Mouse (Mus musculus): ENCODE data around the gene Mmp12. TPM values are rescaled to one million over a fixed set of nuclear protein-coding genes. Genes with fewer than 3 reads are reported as not detected.
"Not testable (repeated sequence)": the region's sequence is repeated elsewhere in the genome, so short reads cannot be mapped to it uniquely, and the experiment has no call there.

Mmp12 gene
- polyA plus RNA-seq, 1 experiment = not detected

- Histone ChIP-seq H3K4me3 (no peak overlapping the region), H3ac (ENCODE audit: control insufficient read depth, insufficient read length) (no peak overlapping the region), H3K4me2 (ENCODE audit: low read depth) (no peak overlapping the region), H3K27me3 (ENCODE audit: control insufficient read depth, insufficient read depth, insufficient read length) (no peaks in the 10 kb centered on the region), H3K36me3 (ENCODE audit: control insufficient read depth, insufficient read depth) (no peaks in the 10 kb centered on the region), H3K79me2 (ENCODE audit: control insufficient read depth, insufficient read depth) (no peaks in the 10 kb centered on the region)
- TF ChIP-seq CEBPB (IDR thresholded peaks at IDR 0.05; ENCODE audit: insufficient read depth, poor library complexity, severe bottlenecking) = no peak
- TF ChIP-seq TCF12 (IDR thresholded peaks at IDR 0.05; ENCODE audit: insufficient read depth, poor library complexity, severe bottlenecking) = no peak
- no peak for TF ChIP-seq MYOD1 (IDR thresholded peaks at IDR 0.05; ENCODE audit: control insufficient read depth in 1 of 3, insufficient read length in 2 of 3, low read depth in 2 of 3)
- TF ChIP-seq MAX (IDR thresholded peaks at IDR 0.05; ENCODE audit: low read depth) = no peak
Observed at GRCm38 (mm10) chr9:7345513-7345912, 1.3 kb downstream of the Mmp12 start.

GRCm38 (mm10) chr9:7354535-7354934 lies 10.4 kb downstream of the Mmp12 start:
- no peaks in the 10 kb centered on the region for H3K36me3 ChIP-seq (ENCODE audit: control insufficient read depth, insufficient read depth)
- H3K27me3 ChIP-seq (ENCODE audit: control insufficient read depth, insufficient read depth, insufficient read length) = no peaks in the 10 kb centered on the region
- no peak overlapping the region for H3K4me2 ChIP-seq (ENCODE audit: low read depth)
- no peak overlapping the region for H3ac ChIP-seq (ENCODE audit: control insufficient read depth, insufficient read length)
- H3K79me2 ChIP-seq (ENCODE audit: control insufficient read depth, insufficient read depth) = no peaks in the 10 kb centered on the region
- no peak overlapping the region for H3K4me3 ChIP-seq
- TF ChIP-seq TCF3 (IDR thresholded peaks at IDR 0.05; ENCODE audit: insufficient read length, low read depth) (no peak), E2F4 (IDR thresholded peaks at IDR 0.05; ENCODE audit: insufficient read depth) (no peak), MYOG (IDR thresholded peaks at IDR 0.05; ENCODE audit: control insufficient read depth in 1 of 3, insufficient read depth in 1 of 3, insufficient read length in 2 of 3, low read depth in 2 of 3) (no peak), CEBPB (IDR thresholded peaks at IDR 0.05; ENCODE audit: insufficient read depth, poor library complexity, severe bottlenecking) (no peak), SRF (IDR thresholded peaks at IDR 0.05; ENCODE audit: control insufficient read depth, insufficient read length, low read depth) (no peak), MYOD1 (IDR thresholded peaks at IDR 0.05; ENCODE audit: control insufficient read depth in 1 of 3, insufficient read length in 2 of 3, low read depth in 2 of 3) (no peak), MAX (IDR thresholded peaks at IDR 0.05; ENCODE audit: low read depth) (no peak), REST (IDR thresholded peaks at IDR 0.05; ENCODE audit: insufficient read depth, insufficient read length) (no peak)

GRCm38 (mm10) chr9:7387947-7388346 lies 43.8 kb downstream of the Mmp12 start, which contains the start of gene Mmp1b:
Gene Mmp1b, minus strand, starts transcription at chr9:7388047.
- no peaks in the 10 kb centered on the region for H3K79me2 ChIP-seq (ENCODE audit: control insufficient read depth, insufficient read depth)
- H3ac ChIP-seq (ENCODE audit: control insufficient read depth, insufficient read length) = no peak within 1 kb of the TSS
- H3K4me3 ChIP-seq = no peak within 1 kb of the TSS
- TF ChIP-seq CEBPB (IDR thresholded peaks at IDR 0.05; ENCODE audit: insufficient read depth, poor library complexity, severe bottlenecking) (no peak), POLR2AphosphoS2 (IDR thresholded peaks at IDR 0.05; ENCODE audit: insufficient read length, low read depth) (no peak), TCF12 (IDR thresholded peaks at IDR 0.05; ENCODE audit: insufficient read depth, poor library complexity, severe bottlenecking) (no peak), MAX (IDR thresholded peaks at IDR 0.05; ENCODE audit: low read depth) (no peak), POLR2A (IDR thresholded peaks at IDR 0.05; ENCODE audit: insufficient read length, low read depth) (no peak), TCF3 (IDR thresholded peaks at IDR 0.05; ENCODE audit: insufficient read length, low read depth) (no peak), MYOD1 (IDR thresholded peaks at IDR 0.05; ENCODE audit: control insufficient read depth in 1 of 3, insufficient read length in 2 of 3, low read depth in 2 of 3) (no peak), E2F4 (IDR thresholded peaks at IDR 0.05; ENCODE audit: insufficient read depth) (no peak), MYOG (IDR thresholded peaks at IDR 0.05; ENCODE audit: control insufficient read depth in 1 of 3, insufficient read depth in 1 of 3, insufficient read length in 2 of 3, low read depth in 2 of 3) (no peak), REST (IDR thresholded peaks at IDR 0.05; ENCODE audit: insufficient read depth, insufficient read length) (no peak), USF1 (IDR thresholded peaks at IDR 0.05; ENCODE audit: low read depth) (no peak), SRF (IDR thresholded peaks at IDR 0.05; ENCODE audit: control insufficient read depth, insufficient read length, low read depth) (no peak)
- no peak within 1 kb of the TSS for H3K4me2 ChIP-seq (ENCODE audit: low read depth)
- H3K36me3 ChIP-seq (ENCODE audit: control insufficient read depth, insufficient read depth) = no peaks in the 10 kb centered on the region
- H3K27me3 ChIP-seq (ENCODE audit: control insufficient read depth, insufficient read depth, insufficient read length) = no peaks in the 10 kb centered on the region

- H3K27me3 ChIP-seq (ENCODE audit: control insufficient read depth, insufficient read depth, insufficient read length); H3K79me2 ChIP-seq (ENCODE audit: control insufficient read depth, insufficient read depth): not testable (repeated sequence)
Observed at GRCm38 (mm10) chr9:7396556-7396955, 52.4 kb downstream of the Mmp12 start.

More at GRCm38 (mm10) chr9:7396556-7396955, 52.4 kb downstream of the Mmp12 start:
- not testable (repeated sequence) for H3K4me3 ChIP-seq; H3ac ChIP-seq (ENCODE audit: control insufficient read depth, insufficient read length); H3K4me2 ChIP-seq (ENCODE audit: low read depth); H3K36me3 ChIP-seq (ENCODE audit: control insufficient read depth, insufficient read depth)

Other genes starting within 250 kb of the Mmp12 start
- gene Dync2h1, start 159.9 kb upstream of the Mmp12 start, polyA plus RNA-seq (2012; fragmentation: generic; extraction: Trizol) = 1.1 TPM
- gene Dcun1d5, start 159.9 kb upstream of the Mmp12 start, polyA plus RNA-seq (2012; fragmentation: generic; extraction: Trizol) = 48.9 TPM
- gene Mmp13, start 71.9 kb upstream of the Mmp12 start, polyA plus RNA-seq (2012; fragmentation: generic; extraction: Trizol) = 0.05 TPM
- gene Mmp1b, start 43.7 kb downstream of the Mmp12 start, polyA plus RNA-seq (2012; fragmentation: generic; extraction: Trizol) = not detected
- gene Mmp3, start 101.4 kb downstream of the Mmp12 start, polyA plus RNA-seq (2012; fragmentation: generic; extraction: Trizol) = 0.04 TPM
- 0.05 TPM for gene Mmp10, start 158.0 kb downstream of the Mmp12 start, polyA plus RNA-seq (2012; fragmentation: generic; extraction: Trizol)
- gene Mmp8, start 214.1 kb downstream of the Mmp12 start, polyA plus RNA-seq (2012; fragmentation: generic; extraction: Trizol) = not detected
- gene Mmp27, start 227.0 kb downstream of the Mmp12 start, polyA plus RNA-seq (2012; fragmentation: generic; extraction: Trizol) = not detected